Mouse (Mus musculus) cerebellum, adult (tissue): ENCODE results near the gene Rprd1b.

Experiments
- ATAC-seq: cut with Nextera tagmentation; 2 replicates; pipeline ENCODE4 v1.9.2; 2017; ENCODE audit warnings: mild to moderate bottlenecking, moderate library complexity, mixed read lengths; ENCODE audit not compliant: insufficient number of reproducible peaks, low FRiP score, low TSS enrichment

The Rprd1b gene

GRCm38 (mm10) chr2:158142981-158143380, 114.7 kb downstream of the Rprd1b start:
- ATAC-seq: no peak

- ATAC-seq: no peak
These were observed 115.5 kb downstream of the Rprd1b start for GRCm38 (mm10) chr2:158143816-158144215.

GRCm38 (mm10) chr2:158144263-158144662, 116.0 kb downstream of the Rprd1b start:
- ATAC-seq: no peak

- no peak for ATAC-seq
These were observed 116.6 kb downstream of the Rprd1b start for GRCm38 (mm10) chr2:158144750-158145527.

- ATAC-seq: no peak
These were observed 117.3 kb downstream of the Rprd1b start for GRCm38 (mm10) chr2:158145528-158146065.

- peak; percentile 53; the same call in 1 of the 2 replicates for ATAC-seq
These were observed 117.9 kb downstream of the Rprd1b start, which contains the start of gene Tgm2 for GRCm38 (mm10) chr2:158146223-158146622. Gene Tgm2, minus strand, starts transcription at chr2:158146436.

GRCm38 (mm10) chr2:158146971-158147370, 118.7 kb downstream of the Rprd1b start:
- ATAC-seq: no peak

- ATAC-seq: no peak
These were observed 122.8 kb downstream of the Rprd1b start for GRCm38 (mm10) chr2:158151077-158151476.

GRCm38 (mm10) chr2:158152685-158153309, 124.5 kb downstream of the Rprd1b start:
- no peak for ATAC-seq

- ATAC-seq: no peak
These were observed 125.5 kb downstream of the Rprd1b start for GRCm38 (mm10) chr2:158153728-158154343.

- ATAC-seq: no peak
These were observed 126.3 kb downstream of the Rprd1b start for GRCm38 (mm10) chr2:158154641-158155040.

GRCm38 (mm10) chr2:158155101-158155500, 126.8 kb downstream of the Rprd1b start:
- ATAC-seq: no peak

- ATAC-seq: no peak
These were observed 127.3 kb downstream of the Rprd1b start for GRCm38 (mm10) chr2:158155615-158156014.

- ATAC-seq: no peak
These were observed 128.2 kb downstream of the Rprd1b start for GRCm38 (mm10) chr2:158156487-158156886.

- ATAC-seq: no peak
These were observed 129.4 kb downstream of the Rprd1b start for GRCm38 (mm10) chr2:158157654-158158053.

- ATAC-seq: no peak
These were observed 131.3 kb downstream of the Rprd1b start for GRCm38 (mm10) chr2:158159376-158160235.

GRCm38 (mm10) chr2:158161761-158162160, 133.5 kb downstream of the Rprd1b start:
- no peak for ATAC-seq

GRCm38 (mm10) chr2:158163034-158163433, 134.7 kb downstream of the Rprd1b start:
- ATAC-seq: no peak

GRCm38 (mm10) chr2:158165776-158166175, 137.5 kb downstream of the Rprd1b start:
- ATAC-seq: no peak

- ATAC-seq: no peak
These were observed 138.3 kb downstream of the Rprd1b start for GRCm38 (mm10) chr2:158166628-158167027.
